Mouse (Mus musculus): Measurements from ENCODE around the gene Ccpg1os. TPM values are rescaled to one million over a fixed set of nuclear protein-coding genes. Genes with fewer than 3 reads are reported as not detected.

The Ccpg1os gene
- polyA plus RNA-seq, 1 experiment from 2014 or later: 33.7 TPM

DNA sequence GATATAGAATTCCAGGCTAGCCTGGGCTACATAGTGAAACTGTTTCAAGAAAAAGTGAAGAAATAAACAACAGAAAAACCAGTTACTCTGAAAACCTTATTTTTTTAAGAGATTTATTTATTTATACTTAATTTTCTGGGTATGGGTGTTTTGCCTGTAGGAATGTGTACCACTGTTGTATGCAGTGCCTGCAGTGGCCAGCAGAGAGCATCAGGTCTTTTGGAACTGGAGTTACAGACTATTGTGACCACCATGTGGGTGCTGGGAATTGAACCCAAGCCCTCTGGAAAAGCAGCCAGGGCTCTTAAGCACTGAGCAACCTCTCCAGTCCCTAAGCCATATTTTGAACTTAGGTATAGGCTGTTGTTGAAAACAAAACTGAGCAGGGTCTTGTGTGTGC lies 12.2 kb downstream of the Ccpg1os start:
- no peak for ATAC-seq (ENCODE audit: low FRiP score)
- H3K27ac ChIP-seq: no peak overlapping the region
- no peaks in the 10 kb centered on the region for H3K4me1 ChIP-seq (replicated peaks)
- no peak overlapping the region for H3K9ac ChIP-seq
- no peaks in the 10 kb centered on the region for H3K36me3 ChIP-seq
- no peak overlapping the region for H3K4me3 ChIP-seq
- no peak overlapping the region for H3K4me2 ChIP-seq
- no peaks in the 10 kb centered on the region for H3K27me3 ChIP-seq
- H3K9me3 ChIP-seq: no peaks in the 10 kb centered on the region

DNA sequence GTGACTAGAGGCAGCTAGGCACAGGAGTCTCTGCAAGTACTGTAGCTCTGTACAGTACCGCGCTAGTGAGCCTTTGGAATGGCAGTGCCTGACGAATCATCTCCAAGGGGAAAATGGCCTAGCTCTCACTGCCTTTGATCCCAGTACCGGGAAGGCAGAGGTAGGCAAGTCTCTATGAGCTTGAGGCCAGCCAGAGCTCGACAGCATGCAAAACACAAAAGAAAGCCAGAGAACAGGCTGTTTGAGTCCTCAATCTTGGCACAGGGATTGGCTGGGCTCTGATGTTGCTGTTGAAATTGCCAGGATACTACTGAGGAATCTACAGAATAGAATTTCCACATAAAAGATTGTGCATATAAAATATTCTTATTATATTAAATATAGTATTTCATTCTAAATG lies 12.7 kb downstream of the Ccpg1os start:
- Histone ChIP-seq H3K9me3 (no peaks in the 10 kb centered on the region), H3K9ac (no peak overlapping the region), H3K36me3 (no peaks in the 10 kb centered on the region), H3K4me1 (replicated peaks) (no peaks in the 10 kb centered on the region), H3K4me3 (no peak overlapping the region), H3K4me2 (no peak overlapping the region), H3K27me3 (no peaks in the 10 kb centered on the region), H3K27ac (no peak overlapping the region)
- no peak for ATAC-seq (ENCODE audit: low FRiP score)
- 89% methylated on average over 5 of the region's 5 CpGs for WGBS

DNA sequence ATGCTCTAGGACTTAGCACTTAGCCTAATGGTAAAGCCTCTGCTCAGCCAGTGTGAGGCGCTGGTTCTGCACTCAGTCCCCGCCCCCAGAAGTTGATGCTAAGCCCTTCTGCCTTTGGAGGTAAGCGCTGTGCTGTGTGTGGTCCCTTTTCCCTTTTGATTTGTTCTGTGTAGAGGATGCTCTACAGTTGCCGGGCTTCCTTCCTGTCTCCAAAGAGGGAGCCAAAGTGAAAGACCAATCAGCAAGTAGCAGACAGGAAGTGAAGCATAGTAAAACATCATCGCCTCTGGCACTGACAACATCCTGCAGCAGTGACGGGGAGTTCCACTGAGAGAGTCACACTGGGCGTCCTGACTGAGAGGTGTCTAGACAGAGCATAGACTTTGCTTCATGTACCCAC lies 15.3 kb downstream of the Ccpg1os start:
- Histone ChIP-seq H3K36me3 (no peaks in the 10 kb centered on the region), H3K9ac (no peak overlapping the region), H3K27ac (no peak overlapping the region), H3K4me2 (no peak overlapping the region), H3K4me3 (no peak overlapping the region), H3K27me3 (no peaks in the 10 kb centered on the region), H3K9me3 (no peaks in the 10 kb centered on the region), H3K4me1 (replicated peaks) (no peaks in the 10 kb centered on the region)
- 72% methylated on average over 7 of the region's 7 CpGs for WGBS
- no peak for ATAC-seq (ENCODE audit: low FRiP score)

DNA sequence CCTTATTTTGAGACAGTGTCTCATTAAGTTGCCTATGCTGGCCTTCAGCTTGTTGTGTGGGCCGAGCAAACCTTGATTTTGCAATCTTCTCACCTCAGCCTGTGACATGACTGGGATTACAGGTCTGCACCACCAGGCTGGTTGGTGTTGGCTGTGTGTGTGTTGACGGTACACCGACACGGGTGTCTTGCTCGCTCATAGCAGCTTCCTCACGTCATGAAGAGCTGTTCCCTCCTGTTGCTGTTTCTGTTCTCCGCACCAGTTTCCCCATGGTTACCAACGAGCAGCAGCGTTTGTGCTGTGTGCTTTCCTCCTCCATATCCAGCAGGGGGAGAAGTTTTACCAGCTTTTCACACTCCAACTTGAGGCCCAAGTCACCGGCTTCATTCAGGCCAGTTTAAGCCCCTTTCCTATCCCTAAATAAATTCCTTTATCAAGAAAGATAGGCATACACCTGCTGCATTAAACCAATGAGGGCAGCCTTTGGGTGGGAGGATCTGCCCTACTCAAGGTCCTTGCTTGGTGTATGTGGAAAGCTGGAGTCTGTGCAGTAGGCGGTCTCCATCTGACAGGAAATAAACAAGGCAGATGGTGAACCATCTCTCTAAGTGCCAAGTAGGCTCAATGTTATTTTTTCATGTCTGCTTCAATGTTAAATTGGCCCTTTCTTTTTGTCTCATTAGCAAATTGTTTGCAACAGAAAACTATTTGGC lies 16.7 kb downstream of the Ccpg1os start:
- no peak overlapping the region for H3K27ac ChIP-seq
- WGBS: 35% methylated on average over 11 of the region's 11 CpGs
- no peaks in the 10 kb centered on the region for H3K9me3 ChIP-seq
- no peaks in the 10 kb centered on the region for H3K36me3 ChIP-seq
- no peaks in the 10 kb centered on the region for H3K4me1 ChIP-seq (replicated peaks)
- H3K4me2 ChIP-seq: no peak overlapping the region
- ATAC-seq (ENCODE audit: low FRiP score): peak; percentile 63; the same call in 1 of the 2 replicates
- H3K9ac ChIP-seq: no peak overlapping the region
- no peak overlapping the region for H3K4me3 ChIP-seq
- no peaks in the 10 kb centered on the region for H3K27me3 ChIP-seq

DNA sequence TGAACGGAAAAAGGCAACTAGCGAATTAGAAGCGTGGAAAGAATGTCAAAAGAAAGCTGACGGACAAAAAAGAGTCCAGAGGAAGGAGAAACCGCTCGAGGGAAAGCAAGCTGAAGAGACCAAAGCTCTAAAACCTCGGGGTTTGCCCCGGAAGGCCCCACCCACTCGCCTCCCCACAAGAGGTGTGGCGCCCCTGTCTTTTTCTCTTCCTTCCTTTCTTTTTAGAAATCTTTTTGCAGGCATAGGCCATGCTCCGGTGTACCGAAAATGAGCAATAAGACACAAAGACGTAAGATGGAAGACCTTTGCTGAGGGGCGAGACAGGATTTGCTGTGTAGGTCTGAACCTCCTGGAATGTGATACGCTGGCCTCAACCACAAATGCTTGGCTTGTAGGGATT lies 23.2 kb downstream of the Ccpg1os start:
- no peak overlapping the region for H3K9ac ChIP-seq
- WGBS: 84% methylated on average over 15 of the region's 15 CpGs
- ATAC-seq (ENCODE audit: low FRiP score): no peak

DNA sequence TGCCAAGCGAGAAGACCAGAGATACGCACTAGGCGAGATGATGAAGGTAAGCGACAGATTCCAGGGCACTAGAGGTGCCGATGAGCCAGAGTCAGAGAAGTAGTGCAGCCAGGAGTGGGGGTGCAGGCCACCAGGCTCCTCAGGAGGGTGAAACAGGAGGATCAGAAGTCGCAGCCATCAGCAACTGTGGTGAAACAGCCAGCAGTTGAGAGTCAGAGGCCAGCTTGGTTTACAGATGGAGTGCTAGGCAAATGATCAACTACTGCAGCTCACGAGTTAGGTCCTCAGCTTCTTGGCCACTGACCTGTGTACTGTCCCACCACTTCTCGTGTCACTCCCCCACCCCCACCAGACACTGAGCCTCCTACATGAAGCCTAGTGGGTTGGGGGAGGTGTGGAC lies 23.8 kb downstream of the Ccpg1os start:
- Histone ChIP-seq H3K27me3 (no peaks in the 10 kb centered on the region), H3K36me3 (no peaks in the 10 kb centered on the region), H3K4me2 (no peak overlapping the region), H3K27ac (no peak overlapping the region), H3K9me3 (no peaks in the 10 kb centered on the region), H3K9ac (no peak overlapping the region), H3K4me1 (replicated peaks) (peaks cover 11% of the 10 kb centered on the region), H3K4me3 (no peak overlapping the region)
- no peak for ATAC-seq (ENCODE audit: low FRiP score)
- 76% methylated on average over 8 of the region's 8 CpGs for WGBS

More for the DNA sequence above, 23.2 kb downstream of the Ccpg1os start:
- H3K27ac ChIP-seq: no peak overlapping the region
- no peaks in the 10 kb centered on the region for H3K36me3 ChIP-seq
- H3K4me2 ChIP-seq: no peak overlapping the region
- H3K9me3 ChIP-seq: no peaks in the 10 kb centered on the region
- peaks cover 11% of the 10 kb centered on the region for H3K4me1 ChIP-seq (replicated peaks)
- H3K4me3 ChIP-seq: no peak overlapping the region
- H3K27me3 ChIP-seq: no peaks in the 10 kb centered on the region

DNA sequence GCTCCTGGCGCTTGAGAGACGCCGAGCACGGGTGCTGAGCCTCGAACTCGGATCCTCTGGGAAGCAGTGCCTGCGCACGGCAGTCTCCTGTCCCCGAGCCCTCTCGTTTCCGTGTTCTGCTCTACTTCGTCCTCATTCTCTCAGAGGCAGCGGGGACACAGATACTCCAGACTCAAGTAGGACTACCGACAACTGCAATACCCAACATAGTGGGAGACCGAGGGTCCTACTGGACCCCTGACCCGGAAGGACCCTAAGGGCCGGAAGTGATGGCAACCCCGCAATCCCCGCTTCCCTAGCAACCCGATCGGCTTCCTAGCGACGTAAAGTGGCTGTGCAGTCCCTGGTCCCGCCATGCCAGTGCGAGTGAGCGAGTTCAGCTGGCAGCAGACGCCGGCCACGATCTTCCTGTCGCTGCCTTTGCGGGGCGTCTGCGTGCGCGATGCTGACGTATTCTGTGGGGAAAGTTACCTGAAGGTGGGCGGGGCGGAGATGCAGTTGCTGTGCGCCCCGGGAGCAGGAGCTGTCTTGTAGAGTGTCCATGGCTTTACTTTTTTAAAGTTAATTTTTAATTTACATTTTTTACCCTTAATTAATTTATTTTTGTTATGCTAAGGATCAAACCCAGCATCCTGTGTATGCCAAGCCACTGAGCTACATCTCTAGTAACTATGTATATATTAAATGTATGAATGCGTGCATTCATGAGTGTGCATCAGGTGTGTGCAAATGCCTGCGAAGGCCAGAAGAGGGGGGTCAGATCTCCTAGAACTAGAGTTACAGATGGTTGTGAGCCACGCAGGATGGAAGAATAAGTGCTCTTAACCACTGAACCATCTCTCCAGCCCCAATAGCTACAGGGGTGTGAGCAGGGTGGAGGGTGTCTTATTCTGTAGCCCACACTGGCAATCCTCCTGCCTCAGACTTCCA lies 26.4 kb downstream of the Ccpg1os start, which contains the start of the genes Dyx1c1 and Gm44503:
Gene Dyx1c1, plus strand, starts transcription at position 265 of the 930 bp plus-strand sequence.
Gene Gm44503, plus strand, starts transcription at position 332 of the 930 bp plus-strand sequence.
- H3K27ac ChIP-seq: peak within 1 kb of the TSS; percentile 79
- peaks cover 11% of the 10 kb centered on the region for H3K4me1 ChIP-seq (replicated peaks)
- peak; percentile 97 for ATAC-seq (ENCODE audit: low FRiP score)
- no peaks in the 10 kb centered on the region for H3K36me3 ChIP-seq
- H3K9ac ChIP-seq: peak within 1 kb of the TSS; percentile 74
- no peaks in the 10 kb centered on the region for H3K9me3 ChIP-seq
- H3K4me2 ChIP-seq: peak within 1 kb of the TSS; percentile 68
- H3K27me3 ChIP-seq: no peaks in the 10 kb centered on the region
- peak within 1 kb of the TSS; percentile 56 for H3K4me3 ChIP-seq
- WGBS: 2% methylated on average over 43 of the region's 43 CpGs

DNA sequence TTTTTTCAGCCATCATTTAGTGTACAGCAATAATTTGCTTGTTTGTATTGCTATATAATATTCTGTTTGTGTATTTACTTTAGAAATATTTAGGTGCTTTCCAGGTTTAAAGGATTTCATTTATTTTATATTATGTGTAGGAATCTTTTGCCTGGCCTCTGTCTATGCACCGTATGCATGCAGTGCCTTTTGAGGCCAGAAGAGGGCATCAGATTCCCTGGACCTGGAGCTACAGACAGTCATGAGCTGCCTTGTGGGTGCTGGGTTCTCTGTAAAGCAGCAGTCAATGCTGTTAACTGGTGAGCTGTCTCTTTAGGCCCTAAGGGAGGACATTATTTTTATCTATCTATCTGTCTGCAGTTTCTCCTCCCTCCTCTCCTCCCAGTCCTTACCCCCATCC lies 29.6 kb downstream of the Ccpg1os start:
- no peaks in the 10 kb centered on the region for H3K36me3 ChIP-seq

DNA sequence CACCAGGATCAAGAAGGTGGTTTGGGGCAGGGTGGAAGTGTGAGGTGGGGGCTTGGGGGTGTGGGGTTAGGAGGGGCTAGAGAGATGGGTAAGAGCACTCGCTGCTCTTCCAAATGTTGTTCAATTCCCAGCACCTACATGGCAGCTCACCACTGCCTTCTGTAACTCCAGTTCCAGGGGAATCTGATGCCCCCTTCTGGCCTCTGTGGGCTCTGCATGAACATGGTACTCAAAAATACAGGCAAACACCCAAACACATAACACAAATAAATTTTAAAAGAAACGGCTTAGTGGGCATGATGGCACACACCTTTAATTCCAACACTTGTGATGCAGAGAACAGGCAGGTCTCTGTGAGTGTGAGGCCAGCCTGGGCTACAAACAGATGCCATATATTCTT lies 30.4 kb downstream of the Ccpg1os start:
- ATAC-seq (ENCODE audit: low FRiP score): no peak
- Histone ChIP-seq H3K4me1 (replicated peaks) (peaks cover 11% of the 10 kb centered on the region), H3K27ac (no peak overlapping the region), H3K9ac (no peak overlapping the region), H3K4me3 (no peak overlapping the region), H3K36me3 (no peaks in the 10 kb centered on the region), H3K9me3 (no peaks in the 10 kb centered on the region), H3K4me2 (no peak overlapping the region), H3K27me3 (no peaks in the 10 kb centered on the region)
- 53% methylated on average over 2 of the region's 2 CpGs for WGBS

More for the DNA sequence above, 29.6 kb downstream of the Ccpg1os start:
- Histone ChIP-seq H3K27me3 (no peaks in the 10 kb centered on the region), H3K27ac (no peak overlapping the region), H3K9me3 (no peaks in the 10 kb centered on the region), H3K4me2 (no peak overlapping the region), H3K4me3 (no peak overlapping the region), H3K4me1 (replicated peaks) (peaks cover 11% of the 10 kb centered on the region), H3K9ac (no peak overlapping the region)
- no peak; the same call in 1 of the 2 replicates for ATAC-seq (ENCODE audit: low FRiP score)
- 22% methylated on average over 1 of the region's 1 CpGs for WGBS

DNA sequence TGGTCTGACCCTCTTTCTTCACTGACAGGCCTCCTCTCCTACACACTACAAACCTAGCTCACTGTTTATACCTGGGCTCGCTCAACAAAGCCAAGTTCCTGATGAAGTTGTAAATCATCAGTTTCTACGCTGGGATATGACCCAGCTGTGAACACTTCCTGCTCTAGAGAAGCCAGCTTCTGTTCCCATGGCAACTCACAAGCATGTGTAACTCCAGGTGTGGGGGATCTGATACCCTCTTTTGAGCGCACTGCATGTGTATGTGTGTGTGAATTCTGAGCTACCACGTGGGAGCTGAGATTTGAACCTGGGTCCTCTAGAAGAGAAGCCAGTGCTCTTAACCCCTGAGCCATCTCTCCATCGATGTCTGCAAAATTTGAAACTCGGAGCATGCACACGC lies 35.6 kb downstream of the Ccpg1os start:
- 82% methylated on average over 7 of the region's 7 CpGs for WGBS
- H3K27me3 ChIP-seq: no peaks in the 10 kb centered on the region
- peaks cover 30% of the 10 kb centered on the region for H3K36me3 ChIP-seq
- no peaks in the 10 kb centered on the region for H3K9me3 ChIP-seq
- H3K27ac ChIP-seq: no peak overlapping the region
- no peak overlapping the region for H3K9ac ChIP-seq
- H3K4me2 ChIP-seq: no peak overlapping the region
- H3K4me3 ChIP-seq: no peak overlapping the region
- no peak for ATAC-seq (ENCODE audit: low FRiP score)
- no peaks in the 10 kb centered on the region for H3K4me1 ChIP-seq (replicated peaks)

DNA sequence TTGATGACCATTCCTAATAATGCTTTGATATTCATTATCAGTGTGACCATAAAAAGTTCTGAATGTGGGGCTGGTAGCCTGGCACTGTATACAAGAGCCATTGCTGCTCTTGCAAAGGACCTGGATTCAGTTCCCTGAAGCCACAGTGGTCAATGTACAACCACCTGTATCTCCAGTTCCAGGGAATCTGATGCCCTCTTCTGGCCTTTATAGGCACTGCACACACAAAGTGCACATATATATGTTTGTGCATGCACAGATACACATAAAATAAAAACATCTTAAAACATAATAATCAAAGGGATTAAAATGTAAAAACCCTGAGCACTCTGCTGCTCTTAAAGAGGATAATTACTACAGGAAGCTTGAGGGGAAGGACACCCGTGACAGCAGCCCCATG lies 38.2 kb downstream of the Ccpg1os start:
- Histone ChIP-seq H3K27ac (no peak overlapping the region), H3K4me2 (no peak overlapping the region), H3K27me3 (no peaks in the 10 kb centered on the region), H3K4me3 (no peak overlapping the region), H3K4me1 (replicated peaks) (no peaks in the 10 kb centered on the region), H3K9ac (no peak overlapping the region), H3K9me3 (no peaks in the 10 kb centered on the region), H3K36me3 (peaks cover 44% of the 10 kb centered on the region)
- ATAC-seq (ENCODE audit: low FRiP score): no peak
- WGBS: 92% methylated on average over 1 of the region's 1 CpGs

DNA sequence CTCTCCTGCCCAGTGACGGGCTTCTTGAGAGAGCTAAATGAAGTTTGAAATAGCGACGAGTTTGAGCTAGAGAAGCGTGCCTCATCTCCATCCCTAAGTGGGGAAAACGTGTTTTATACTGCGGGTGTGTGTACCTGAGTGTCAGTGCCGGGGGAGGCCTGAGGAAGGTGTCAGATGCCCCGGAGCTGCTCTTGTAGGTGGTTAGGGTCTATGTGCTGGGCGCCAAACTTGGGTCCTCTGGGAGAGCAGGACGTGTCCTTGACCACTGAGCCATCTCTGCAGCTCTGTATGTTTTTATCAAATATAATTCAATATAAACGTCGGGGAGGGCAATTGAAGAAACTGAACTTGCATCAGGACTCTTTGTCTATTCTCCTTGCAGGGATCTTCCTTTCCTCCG lies 40.9 kb downstream of the Ccpg1os start:
- H3K4me1 ChIP-seq (replicated peaks): no peaks in the 10 kb centered on the region
- no peak for ATAC-seq (ENCODE audit: low FRiP score)
- 90% methylated on average over 13 of the region's 13 CpGs for whole genome bisulfite sequencing
- H3K36me3 ChIP-seq: peaks cover 41% of the 10 kb centered on the region
- H3K27ac ChIP-seq: no peak overlapping the region
- H3K4me2 ChIP-seq: no peak overlapping the region
- H3K9ac ChIP-seq: no peak overlapping the region
- no peak overlapping the region for H3K4me3 ChIP-seq
- no peaks in the 10 kb centered on the region for H3K9me3 ChIP-seq
- no peaks in the 10 kb centered on the region for H3K27me3 ChIP-seq
